Mouse (Mus musculus): ENCODE measurements around the gene Trip13. TPM values are rescaled to one million over a fixed set of nuclear protein-coding genes. Genes with fewer than 3 reads are reported as not detected.

Gene Trip13
- polyA plus RNA-seq, 1 experiment: 3.4 TPM

GRCm38 (mm10) chr13:73885656-73886055 is 51.9 kb downstream of the Trip13 start:
- Histone ChIP-seq H3K4me2 (ENCODE audit: low read depth) (no peak overlapping the region), H3K4me3 (no peak overlapping the region), H3K27me3 (ENCODE audit: control insufficient read depth, insufficient read depth, insufficient read length) (no peaks in the 10 kb centered on the region), H3K36me3 (ENCODE audit: control insufficient read depth, insufficient read depth) (no peaks in the 10 kb centered on the region), H3ac (ENCODE audit: control insufficient read depth, insufficient read length) (no peak overlapping the region), H3K79me2 (ENCODE audit: control insufficient read depth, insufficient read depth) (no peaks in the 10 kb centered on the region)
- TF ChIP-seq TCF3 (IDR thresholded peaks at IDR 0.05; ENCODE audit: insufficient read length, low read depth) (no peak), MYOG (IDR thresholded peaks at IDR 0.05; ENCODE audit: control insufficient read depth in 1 of 3, insufficient read depth in 1 of 3, insufficient read length in 2 of 3, low read depth in 2 of 3) (no peak)

DNA sequence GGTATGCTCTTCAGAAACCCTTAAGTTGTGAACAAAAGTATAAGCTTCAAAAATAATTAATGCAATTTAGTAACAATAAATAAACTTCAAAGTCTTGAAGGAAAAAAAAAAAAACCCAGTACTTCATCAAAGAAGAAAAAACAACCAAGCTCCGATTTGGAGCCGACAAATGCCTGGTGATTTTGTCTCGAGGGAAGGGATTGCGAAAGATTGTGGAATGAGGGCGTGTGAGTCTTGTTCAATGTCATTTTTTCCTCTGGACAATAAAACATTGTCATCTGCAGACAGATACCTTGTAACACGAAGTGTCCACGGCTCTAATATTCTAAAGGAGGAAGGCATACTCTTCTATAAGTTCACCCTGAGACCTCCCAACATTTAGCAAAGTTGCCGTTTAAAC is 56.2 kb downstream of the Trip13 start:
- H3ac ChIP-seq (ENCODE audit: control insufficient read depth, insufficient read length): no peak overlapping the region
- H3K36me3 ChIP-seq (ENCODE audit: control insufficient read depth, insufficient read depth): no peaks in the 10 kb centered on the region
- H3K4me3 ChIP-seq: no peak overlapping the region
- H3K4me2 ChIP-seq (ENCODE audit: low read depth): peak overlapping the region; percentile 4
- H3K27me3 ChIP-seq (ENCODE audit: control insufficient read depth, insufficient read depth, insufficient read length): no peaks in the 10 kb centered on the region
- H3K79me2 ChIP-seq (ENCODE audit: control insufficient read depth, insufficient read depth): no peaks in the 10 kb centered on the region
- no peak for TF ChIP-seq MAX (IDR thresholded peaks at IDR 0.05; ENCODE audit: low read depth)
- TF ChIP-seq CEBPB (IDR thresholded peaks at IDR 0.05; ENCODE audit: insufficient read depth, poor library complexity, severe bottlenecking): peak; percentile 80
- TF ChIP-seq POLR2AphosphoS2 (IDR thresholded peaks at IDR 0.05; ENCODE audit: insufficient read length, low read depth): no peak
- no peak for TF ChIP-seq SRF (IDR thresholded peaks at IDR 0.05; ENCODE audit: control insufficient read depth, insufficient read length, low read depth)

GRCm38 (mm10) chr13:73879824-73880223 is 57.8 kb downstream of the Trip13 start:
- Histone ChIP-seq H3K4me3 (no peak overlapping the region), H3K36me3 (ENCODE audit: control insufficient read depth, insufficient read depth) (no peaks in the 10 kb centered on the region), H3K79me2 (ENCODE audit: control insufficient read depth, insufficient read depth) (no peaks in the 10 kb centered on the region), H3ac (ENCODE audit: control insufficient read depth, insufficient read length) (no peak overlapping the region), H3K4me2 (ENCODE audit: low read depth) (no peak overlapping the region), H3K27me3 (ENCODE audit: control insufficient read depth, insufficient read depth, insufficient read length) (no peaks in the 10 kb centered on the region)
- TF ChIP-seq POLR2A (IDR thresholded peaks at IDR 0.05; ENCODE audit: insufficient read length, low read depth): no peak
- TF ChIP-seq MAX (IDR thresholded peaks at IDR 0.05; ENCODE audit: low read depth): no peak
- no peak for TF ChIP-seq REST (IDR thresholded peaks at IDR 0.05; ENCODE audit: insufficient read depth, insufficient read length)
- no peak for TF ChIP-seq POLR2AphosphoS2 (IDR thresholded peaks at IDR 0.05; ENCODE audit: insufficient read length, low read depth)
- no peak for TF ChIP-seq E2F4 (IDR thresholded peaks at IDR 0.05; ENCODE audit: insufficient read depth)
- no peak for TF ChIP-seq MYOG (IDR thresholded peaks at IDR 0.05; ENCODE audit: control insufficient read depth in 1 of 3, insufficient read depth in 1 of 3, insufficient read length in 2 of 3, low read depth in 2 of 3)
- TF ChIP-seq TCF12 (IDR thresholded peaks at IDR 0.05; ENCODE audit: insufficient read depth, poor library complexity, severe bottlenecking): no peak
- TF ChIP-seq USF1 (IDR thresholded peaks at IDR 0.05; ENCODE audit: low read depth): no peak
- TF ChIP-seq CEBPB (IDR thresholded peaks at IDR 0.05; ENCODE audit: insufficient read depth, poor library complexity, severe bottlenecking): no peak
- TF ChIP-seq MYOD1 (IDR thresholded peaks at IDR 0.05; ENCODE audit: control insufficient read depth in 1 of 3, insufficient read length in 2 of 3, low read depth in 2 of 3): no peak
- TF ChIP-seq SRF (IDR thresholded peaks at IDR 0.05; ENCODE audit: control insufficient read depth, insufficient read length, low read depth): no peak
- TF ChIP-seq TCF3 (IDR thresholded peaks at IDR 0.05; ENCODE audit: insufficient read length, low read depth): no peak

DNA sequence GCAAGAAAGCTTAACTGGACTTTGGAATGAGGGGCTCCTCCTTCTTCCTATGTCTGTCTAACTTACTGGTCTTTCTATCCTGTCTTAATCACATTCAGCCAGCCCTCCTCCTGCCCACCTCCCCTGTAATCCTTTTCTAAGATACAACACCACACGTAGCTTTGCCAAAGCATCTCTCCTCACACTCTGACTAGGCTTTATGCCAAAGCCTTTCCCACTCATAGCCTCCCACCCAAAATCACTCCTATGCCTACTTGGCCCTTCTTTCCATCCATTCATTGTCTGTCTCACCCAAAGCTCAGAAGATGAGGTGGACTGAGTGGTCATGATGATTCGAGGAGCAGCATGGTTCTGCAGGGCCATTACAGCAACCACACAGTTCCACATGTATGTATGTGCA is 65.4 kb downstream of the Trip13 start:
- Histone ChIP-seq H3K36me3 (ENCODE audit: control insufficient read depth, insufficient read depth) (no peaks in the 10 kb centered on the region), H3K27me3 (ENCODE audit: control insufficient read depth, insufficient read depth, insufficient read length) (peaks cover 4% of the 10 kb centered on the region), H3K4me3 (no peak overlapping the region), H3ac (ENCODE audit: control insufficient read depth, insufficient read length) (no peak overlapping the region), H3K79me2 (ENCODE audit: control insufficient read depth, insufficient read depth) (no peaks in the 10 kb centered on the region), H3K4me2 (ENCODE audit: low read depth) (no peak overlapping the region)
- TF ChIP-seq MYOD1 (IDR thresholded peaks at IDR 0.05; ENCODE audit: control insufficient read depth in 1 of 3, insufficient read length in 2 of 3, low read depth in 2 of 3) (no peak), E2F4 (IDR thresholded peaks at IDR 0.05; ENCODE audit: insufficient read depth) (no peak), MAX (IDR thresholded peaks at IDR 0.05; ENCODE audit: low read depth) (no peak), REST (IDR thresholded peaks at IDR 0.05; ENCODE audit: insufficient read depth, insufficient read length) (no peak), SRF (IDR thresholded peaks at IDR 0.05; ENCODE audit: control insufficient read depth, insufficient read length, low read depth) (no peak), CEBPB (IDR thresholded peaks at IDR 0.05; ENCODE audit: insufficient read depth, poor library complexity, severe bottlenecking) (no peak), TCF12 (IDR thresholded peaks at IDR 0.05; ENCODE audit: insufficient read depth, poor library complexity, severe bottlenecking) (no peak), POLR2A (IDR thresholded peaks at IDR 0.05; ENCODE audit: insufficient read length, low read depth) (no peak), USF1 (IDR thresholded peaks at IDR 0.05; ENCODE audit: low read depth) (no peak), TCF3 (IDR thresholded peaks at IDR 0.05; ENCODE audit: insufficient read length, low read depth) (no peak), POLR2AphosphoS2 (IDR thresholded peaks at IDR 0.05; ENCODE audit: insufficient read length, low read depth) (no peak), MYOG (IDR thresholded peaks at IDR 0.05; ENCODE audit: control insufficient read depth in 1 of 3, insufficient read depth in 1 of 3, insufficient read length in 2 of 3, low read depth in 2 of 3) (no peak)

Other genes with a start within 250 kb of the Trip13 start
- 0.44 TPM for gene Slc6a19, start 232.9 kb downstream of the Trip13 start, polyA plus RNA-seq (2012; fragmentation: generic; extraction: Trizol)
- 25.7 TPM for gene Slc12a7, start 204.7 kb downstream of the Trip13 start, polyA plus RNA-seq (2012; fragmentation: generic; extraction: Trizol)
- 0.05 TPM for gene Nkd2, start 90.2 kb downstream of the Trip13 start, polyA plus RNA-seq (2012; fragmentation: generic; extraction: Trizol)
- 15.8 TPM for gene Brd9, start within 50 bp of the Trip13 start, polyA plus RNA-seq (2012; fragmentation: generic; extraction: Trizol)
- not detected for gene Zdhhc11, start 26.1 kb upstream of the Trip13 start, polyA plus RNA-seq (2012; fragmentation: generic; extraction: Trizol)
- gene Tppp, start 71.6 kb upstream of the Trip13 start, polyA plus RNA-seq (2012; fragmentation: generic; extraction: Trizol): not detected
- gene Cep72, start 124.5 kb upstream of the Trip13 start, polyA plus RNA-seq (2012; fragmentation: generic; extraction: Trizol): 0.72 TPM
- 0.01 TPM for gene Slc9a3, start 183.7 kb upstream of the Trip13 start, polyA plus RNA-seq (2012; fragmentation: generic; extraction: Trizol)